Mouse (Mus musculus) layer of hippocampus, postnatal 14 days (tissue): ENCODE measurements around the gene Hmga1b. TPM values are rescaled to one million over a fixed set of nuclear protein-coding genes. Genes with fewer than 3 reads are reported as not detected.
A peak's percentile ranks its signal among the peaks of the same experiment; 100 is the strongest.
"Not testable (repeated sequence)": the region's sequence is repeated elsewhere in the genome, so short reads cannot be mapped to it uniquely, and the experiment has no call there.

Experiments used
- DNase-seq, 2 experiments: peaks; one replicate each; pipeline ENCODE4 v3.0.0; 2021 to 2022; ENCODE audit warnings: low spot score in 2 of 2, mixed read lengths in 1 of 2
- total RNA-seq, 2 experiments: library from RNA; stranded (reverse); gene quantifications; 2 replicates each; pipeline ENCODE4 v1.2.3; 2021

Hmga1b gene
- total RNA-seq, 2 experiments from 2014 or later: 16.1 to 21.9 TPM

DNA sequence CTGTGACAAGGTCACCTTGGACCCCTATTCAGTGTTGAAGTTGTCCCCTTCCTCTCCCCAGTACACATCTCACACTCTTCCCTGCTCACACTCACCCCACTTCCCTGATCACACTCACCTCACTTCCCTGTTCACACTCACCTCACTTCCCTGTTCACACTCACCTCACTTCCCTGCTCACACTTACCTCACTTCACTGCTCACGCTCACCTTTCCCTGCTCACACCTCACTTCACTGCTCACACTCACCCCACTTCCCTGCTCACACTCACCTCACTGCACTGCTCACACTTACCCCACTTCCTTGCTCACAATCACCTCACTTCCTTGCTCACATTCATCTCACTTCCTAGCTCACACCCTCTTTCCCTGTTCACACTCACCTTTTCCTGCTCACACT is 31.2 kb upstream of the Hmga1b start:
- no peak for DNase-seq

DNA sequence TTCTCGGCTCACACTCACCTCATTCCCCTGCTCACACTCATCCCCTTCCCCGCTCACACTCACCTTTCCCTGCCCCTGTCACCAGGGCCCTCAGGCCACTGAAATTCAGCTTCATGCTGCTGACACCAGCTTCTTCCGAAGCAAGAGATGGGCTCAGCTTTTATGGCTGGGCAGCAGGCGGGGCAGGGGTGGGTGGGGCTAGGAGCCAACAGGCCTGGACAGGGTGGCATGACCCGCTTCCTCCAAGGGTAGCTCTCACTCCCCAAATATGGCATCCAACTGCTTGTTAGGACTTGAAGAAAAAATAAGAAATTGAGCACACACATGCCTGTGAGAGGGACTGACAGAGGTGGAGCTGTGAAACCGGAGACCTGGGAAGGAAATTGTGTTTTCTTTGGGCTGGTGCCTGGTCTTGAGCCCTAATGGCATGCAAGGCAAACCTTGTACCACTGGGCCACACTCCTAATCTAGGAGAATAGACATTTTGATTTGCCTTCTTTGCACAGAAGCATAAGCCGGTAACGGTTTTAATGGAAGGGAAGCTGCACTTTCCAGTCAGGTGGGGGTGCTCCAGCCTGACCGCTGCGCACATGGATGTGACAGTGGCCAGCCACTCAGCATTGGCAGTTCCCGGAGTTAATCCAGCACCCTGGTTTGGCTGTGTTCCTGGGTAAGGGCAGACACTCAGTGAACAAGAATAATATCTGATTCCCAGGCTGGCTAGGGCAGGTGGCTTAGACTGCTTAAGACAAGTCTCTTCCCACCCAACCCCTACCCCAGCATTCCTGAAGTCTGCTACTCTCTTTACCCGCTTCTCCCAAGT is 30.5 kb upstream of the Hmga1b start, which contains the start of gene Cbr2:
Cbr2 (minus strand) TSS at position 257 of the 823 bp plus-strand sequence.
- DNase-seq: no peak

GRCm38 (mm10) chr11:120733521-120733920 is 29.1 kb upstream of the Hmga1b start:
- DNase-seq: no peak

GRCm38 (mm10) chr11:120736424-120736823 is 26.2 kb upstream of the Hmga1b start:
- no peak for DNase-seq

DNA sequence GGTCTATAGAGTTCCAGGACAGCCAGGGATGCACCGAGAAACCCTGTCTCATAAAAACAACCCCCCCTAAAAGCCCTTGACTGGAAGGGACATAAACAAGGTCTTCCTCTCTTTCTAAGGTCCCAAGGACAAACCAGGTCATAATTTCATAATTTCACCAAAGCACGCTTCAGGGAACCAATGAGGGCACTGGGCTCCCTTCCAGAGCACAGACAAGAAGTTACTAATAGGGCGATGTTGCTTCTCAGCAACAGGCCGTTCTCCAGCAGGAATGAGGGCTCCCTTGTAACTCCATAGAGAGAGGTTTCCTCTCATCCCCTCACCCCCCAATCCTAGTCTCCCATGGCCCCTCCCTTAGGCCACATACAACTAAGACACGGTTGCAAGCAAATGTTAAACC is 21.6 kb upstream of the Hmga1b start:
- DNase-seq: no peak

DNA sequence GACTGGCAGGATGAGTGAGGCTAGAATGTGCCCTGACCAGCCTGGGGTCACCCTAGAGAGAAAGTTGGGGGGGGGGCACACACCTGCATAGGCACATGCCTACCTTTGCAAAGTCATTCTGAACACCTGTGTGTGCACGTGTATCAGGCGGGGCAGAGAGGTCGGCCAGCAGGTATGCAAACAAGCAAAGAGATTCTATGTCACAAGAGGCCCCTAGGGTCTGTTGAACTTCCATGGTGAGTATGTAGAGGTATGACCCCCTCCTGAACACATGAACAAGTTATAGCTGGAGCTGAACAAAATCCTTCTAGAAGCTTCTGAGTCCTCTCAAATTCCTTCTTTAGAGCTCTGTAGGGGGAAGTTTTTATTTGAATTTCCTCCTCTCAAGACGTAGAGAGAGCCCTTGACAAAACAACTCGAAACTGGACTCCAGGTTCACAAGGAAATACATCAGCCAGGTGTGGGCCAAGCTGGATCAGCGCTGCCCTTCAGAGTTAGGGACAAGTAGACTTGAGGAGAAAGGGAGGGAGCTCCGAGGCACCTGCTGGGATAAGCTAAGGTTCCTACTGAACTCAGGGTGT is 18.4 kb upstream of the Hmga1b start:
- no peak for DNase-seq

DNA sequence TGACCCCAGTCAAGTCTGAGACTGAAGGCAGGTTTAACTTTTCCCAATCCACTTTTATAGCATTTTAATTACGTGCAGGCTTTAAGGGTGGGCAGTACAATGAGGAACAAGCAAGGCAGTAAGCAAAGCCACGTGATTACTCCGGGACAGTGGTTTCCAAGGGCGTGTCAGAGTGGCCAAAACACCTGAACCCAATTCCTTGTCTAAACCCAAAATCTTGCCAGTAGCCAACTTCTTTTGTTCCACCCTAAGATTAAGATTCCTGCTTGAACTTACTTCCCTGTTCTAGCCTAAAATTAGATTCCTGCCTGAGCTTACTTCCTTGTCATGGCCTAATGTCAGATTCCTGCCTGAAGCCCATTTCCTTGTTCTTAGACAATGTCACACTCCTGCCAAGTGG is 14.6 kb upstream of the Hmga1b start:
- DNase-seq: no peak

GRCm38 (mm10) chr11:120749430-120749829 is 13.2 kb upstream of the Hmga1b start:
- DNase-seq: peak in 1 of 2 experiments; percentile 24

DNA sequence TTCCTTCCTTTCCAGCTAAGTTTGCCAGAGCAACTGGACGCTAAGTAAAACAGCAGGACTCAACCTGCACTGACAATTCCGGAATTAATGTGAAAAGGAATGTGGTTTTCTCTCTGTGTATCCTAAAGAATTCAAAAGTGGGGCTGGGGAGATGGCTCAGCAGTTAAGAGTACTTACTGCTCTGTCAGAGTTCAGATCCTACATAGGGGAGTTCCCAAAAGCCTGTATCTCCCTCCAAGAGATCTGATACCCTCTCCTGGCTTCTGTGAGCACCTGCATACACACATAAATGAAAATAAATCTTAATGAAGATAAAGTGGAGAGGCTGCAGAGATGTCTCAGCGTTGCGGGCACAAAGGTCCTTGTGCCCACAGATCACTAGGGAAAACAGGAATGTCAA is 11.0 kb upstream of the Hmga1b start:
- no peak for DNase-seq

DNA sequence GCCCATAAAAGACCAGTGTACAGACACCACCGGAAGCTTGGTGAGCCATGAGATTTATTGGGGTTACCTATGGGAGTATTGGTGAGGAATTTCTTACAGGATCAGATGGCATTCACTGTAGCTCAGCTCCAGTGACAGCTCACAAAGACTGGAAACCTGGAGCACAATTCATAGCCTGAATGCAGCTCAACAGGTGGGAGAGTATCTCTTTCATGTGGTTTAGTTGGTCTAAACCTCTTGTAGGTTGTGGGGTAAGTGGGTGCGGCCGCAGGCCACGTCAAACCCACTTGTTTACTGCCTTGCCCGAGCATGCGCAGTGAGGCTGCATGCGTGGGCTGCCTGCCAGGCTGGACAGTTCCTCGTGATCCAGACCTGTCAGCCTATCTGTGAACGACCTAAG is 2.4 kb upstream of the Hmga1b start:
- no peak for DNase-seq

DNA sequence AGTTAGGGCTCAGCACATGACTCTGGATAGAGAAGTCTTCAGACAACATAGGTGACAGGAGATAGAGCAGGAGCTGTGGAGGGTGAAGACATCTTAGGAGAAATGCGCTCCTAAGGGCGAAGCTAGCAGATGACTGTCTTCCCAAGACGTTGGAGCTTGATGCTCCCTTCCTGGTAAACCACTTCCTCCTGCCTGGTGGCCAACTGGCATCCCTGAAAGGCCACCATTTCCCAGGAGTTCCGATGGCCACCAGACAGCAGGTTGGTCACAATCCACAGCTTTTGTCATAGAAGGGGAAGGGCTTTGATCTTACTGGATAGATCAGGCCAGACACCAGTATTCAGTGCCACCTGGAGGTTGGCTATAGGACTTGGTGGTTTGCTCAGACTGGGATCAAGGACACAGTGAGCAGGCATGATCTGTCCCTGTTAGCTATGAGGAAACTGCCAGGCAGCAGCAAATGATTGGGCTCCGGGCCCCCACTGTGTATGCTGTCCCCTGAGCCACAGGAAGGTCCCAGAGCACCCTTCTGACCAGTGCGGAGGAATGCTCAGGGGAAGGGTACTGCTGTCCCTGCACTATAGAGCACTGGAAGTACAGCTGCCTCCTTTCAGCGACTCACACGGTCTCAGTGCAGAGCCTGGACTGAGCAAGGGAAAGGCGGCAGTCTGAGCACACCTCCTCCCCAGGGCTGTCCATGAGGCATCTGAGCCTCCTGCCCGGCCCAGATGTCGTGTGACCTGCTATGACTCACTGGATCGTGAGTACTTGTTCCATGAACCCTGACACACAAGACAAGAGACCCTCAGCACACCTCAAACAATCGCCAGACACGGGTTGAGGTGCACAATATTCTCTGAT is 553 bp upstream of the Hmga1b start:
- no peak for DNase-seq

GRCm38 (mm10) chr11:120763121-120763999 is 766 bp downstream of the Hmga1b start:
- DNase-seq: not testable (repeated sequence)

GRCm38 (mm10) chr11:120767023-120767422 is 4.4 kb downstream of the Hmga1b start:
- DNase-seq: not testable (repeated sequence)

DNA sequence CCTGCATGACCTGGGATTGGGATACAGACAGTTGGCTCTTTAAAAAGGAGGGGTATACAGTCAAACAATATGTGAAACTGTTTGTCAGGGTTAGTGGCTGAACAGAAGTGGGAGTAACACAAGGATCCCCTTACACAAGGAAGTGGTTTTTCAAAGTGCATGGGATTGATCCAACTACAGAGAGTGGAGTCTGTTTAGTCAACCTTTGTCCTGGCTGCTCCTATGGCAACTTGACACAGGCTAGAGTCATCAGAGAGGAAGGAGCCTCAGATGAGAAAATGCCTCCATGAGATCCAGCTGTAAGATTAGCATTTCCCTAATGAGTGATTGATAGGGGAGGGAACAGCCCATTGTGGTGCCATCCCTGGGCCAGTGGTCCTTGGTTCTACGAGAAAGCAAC is 5.6 kb downstream of the Hmga1b start:
- no peak for DNase-seq

DNA sequence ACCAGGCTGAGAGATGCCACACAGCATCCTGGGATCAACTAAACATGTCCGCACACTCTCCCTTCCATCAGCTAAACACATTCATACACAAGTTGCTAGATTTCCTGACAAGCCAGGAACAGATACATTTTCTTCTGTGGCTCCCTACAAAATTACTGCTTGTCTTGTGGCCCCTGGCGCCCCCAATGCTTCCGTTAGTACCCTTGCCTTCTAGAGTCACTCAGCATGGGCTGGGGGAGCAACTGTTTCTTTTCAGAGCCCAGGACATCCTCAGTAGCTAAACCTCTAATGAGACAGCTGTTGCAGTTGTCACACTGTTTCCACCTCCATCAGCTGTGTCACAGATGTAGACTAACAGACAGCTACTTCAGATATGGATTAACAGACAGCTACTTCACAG is 10.2 kb downstream of the Hmga1b start:
- no peak for DNase-seq

GRCm38 (mm10) chr11:120773463-120774190 is 11.0 kb downstream of the Hmga1b start:
- DNase-seq: no peak

- peak; percentile 96 to 97 for DNase-seq
These were observed 13.3 kb downstream of the Hmga1b start for GRCm38 (mm10) chr11:120775774-120776469.

- DNase-seq: peak in 1 of 2 experiments; percentile 4
These were observed 14.5 kb downstream of the Hmga1b start for GRCm38 (mm10) chr11:120777123-120777522.

DNA sequence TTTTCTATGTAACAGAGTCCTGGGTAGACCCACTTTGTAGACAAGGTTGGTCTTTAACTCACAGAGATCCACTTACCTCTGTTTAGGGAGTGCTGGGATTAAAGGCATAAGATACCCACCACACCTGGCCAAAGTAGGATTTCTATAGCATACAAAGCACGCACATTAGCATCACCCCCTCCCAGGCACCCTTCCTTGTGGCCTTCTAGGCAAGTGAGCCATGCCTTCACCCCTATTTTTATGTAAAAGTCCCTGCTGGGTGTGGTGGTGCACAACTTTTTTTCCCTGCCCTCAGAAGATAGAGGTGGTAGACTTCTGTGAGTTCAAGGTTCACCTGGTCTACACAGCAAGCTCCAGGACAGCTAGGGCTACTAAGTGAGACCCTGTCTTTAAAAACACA is 17.3 kb downstream of the Hmga1b start:
- DNase-seq: no peak
